Mouse (Mus musculus) erythroblast, embryonic 14.5 days (primary cell): ENCODE data around the gene Hcst.

Experiments
- GATA1 ChIP-seq: IDR thresholded peaks from 2 replicates; pipeline ENCODE4 v1.6.1; 2012; ENCODE audit warnings: low read length, inconsistent platforms, mixed read lengths
- TAL1 ChIP-seq: IDR thresholded peaks from 3 replicates; pipeline ENCODE4 v1.6.1; 2012; ENCODE audit warnings: low read length, inconsistent platforms, mixed read lengths

DNA sequence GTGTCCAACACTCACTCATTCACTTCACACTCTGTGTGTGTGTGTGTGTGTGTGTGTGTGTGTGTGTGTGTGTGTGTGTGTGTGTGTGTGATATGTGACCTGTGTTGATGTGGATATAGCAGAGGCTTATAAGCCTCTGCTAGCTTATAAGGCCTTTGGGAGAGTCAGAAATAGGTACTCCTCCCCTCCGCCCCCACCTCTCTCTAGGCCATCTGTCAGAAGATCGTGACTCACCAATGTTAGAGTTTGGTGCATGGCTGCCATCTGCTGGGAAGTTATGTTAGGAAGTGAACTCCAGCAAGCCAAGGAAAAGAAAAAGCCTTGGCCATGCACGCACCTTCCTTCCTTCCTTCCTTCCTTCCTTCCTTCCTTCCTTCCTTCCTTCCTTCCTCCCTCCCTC is 12.1 kb upstream of the Hcst start:
- TF ChIP-seq TAL1 = no peak
- no peak for TF ChIP-seq GATA1
